Mouse (Mus musculus) limb, embryonic 11.5 days (tissue): ENCODE measurements around the gene Mif. TPM values are rescaled to one million over a fixed set of nuclear protein-coding genes. Genes with fewer than 3 reads are reported as not detected.

Experiments used
- ATAC-seq: fragments of 200-750 bp; cut with Nextera tagmentation; 2 replicates; pipeline ENCODE4 v1.8.0; 2017; ENCODE audit warnings: low read depth; ENCODE audit not compliant: insufficient number of reproducible peaks, low FRiP score, low TSS enrichment
- DNase-seq: peaks from one replicate; pipeline ENCODE4 v3.0.0-alpha.2; 2015; ENCODE audit warnings: low spot score
- H3K27ac ChIP-seq: fragments of 300-500 bp; sonication (generic); replicated peaks from 2 replicates; pipeline ENCODE4 v1.5.1; 2014; ENCODE audit warnings: low read depth, mild to moderate bottlenecking, low read length
- H3K27me3 ChIP-seq: fragments of 300-500 bp; sonication (generic); 2 replicates; pipeline ENCODE4 v1.6.1; 2014; ENCODE audit warnings: mild to moderate bottlenecking, low read length, mixed read lengths; ENCODE audit not compliant: control insufficient read depth, insufficient read depth
- H3K36me3 ChIP-seq: fragments of 300-500 bp; sonication (generic); 2 replicates; pipeline ENCODE4 v1.6.1; 2014; ENCODE audit warnings: mild to moderate bottlenecking, low read length, moderate library complexity, mixed read lengths; ENCODE audit not compliant: control insufficient read depth, insufficient read depth
- H3K4me1 ChIP-seq: fragments of 300-500 bp; sonication (generic); 2 replicates; pipeline ENCODE4 v1.6.1; 2014; ENCODE audit warnings: low read length, mixed read lengths; ENCODE audit not compliant: control insufficient read depth, insufficient read depth
- H3K4me2 ChIP-seq: fragments of 300-500 bp; sonication (generic); 2 replicates; pipeline ENCODE4 v1.6.1; 2014; ENCODE audit warnings: low read depth, mild to moderate bottlenecking, moderate library complexity; ENCODE audit not compliant: severe bottlenecking
- H3K4me3 ChIP-seq: fragments of 300-500 bp; sonication (generic); 2 replicates; pipeline ENCODE4 v1.5.1; 2014; ENCODE audit warnings: low read depth, low read length
- H3K9ac ChIP-seq: fragments of 300-500 bp; sonication (generic); 2 replicates; pipeline ENCODE4 v1.6.1; 2014; ENCODE audit warnings: mild to moderate bottlenecking, low read length
- H3K9me3 ChIP-seq: fragments of 300-500 bp; sonication (generic); 2 replicates; pipeline ENCODE4 v1.6.1; 2016; ENCODE audit warnings: low read length; ENCODE audit not compliant: control insufficient read depth
- WGBS: fragments of 180-500 bp; shearing (Covaris S2); extraction: QIAGEN DNeasy Blood & Tissue Kit; methylation state at CpG from one replicate; pipeline ENCODE4 v1.1.7; 2014; 5-methylcytosine and 5-hydroxymethylcytosine counted together
- polyA plus RNA-seq: library from polyadenylated mRNA; unstranded; fragments of >200 nt; fragmentation: Nextera tagmentation; extraction: Ambion mirVana; gene quantifications from 2 replicates; pipeline ENCODE4 v1.2.1, GENCODE M21; 2014

Gene Mif
- polyA plus RNA-seq, 1 experiment from 2014 or later: 2,699 TPM

- Histone ChIP-seq H3K36me3 (peaks cover 3% of the 10 kb centered on the region; the same call in 1 of the 2 replicates), H3K27ac (no peak overlapping the region)
- WGBS: 88% methylated on average over 5 of the region's 5 CpGs
Observed at GRCm38 (mm10) chr10:75861587-75861986, 1.5 kb upstream of the Mif start.

GRCm38 (mm10) chr10:75860746-75861145 is 706 bp upstream of the Mif start:
- Histone ChIP-seq H3K4me3 (no peak overlapping the region), H3K36me3 (peaks cover 3% of the 10 kb centered on the region; the same call in 1 of the 2 replicates), H3K4me2 (no peak overlapping the region; the same call in 1 of the 2 replicates), H3K9ac (peak overlapping the region; percentile 47; the same call in 1 of the 2 replicates), H3K27ac (peak overlapping the region; percentile 83; the same call in 1 of the 2 replicates), H3K27me3 (no peaks in the 10 kb centered on the region), H3K9me3 (no peaks in the 10 kb centered on the region), H3K4me1 (peaks cover 5% of the 10 kb centered on the region; the same call in 1 of the 2 replicates)
- WGBS: 43% methylated on average over 7 of the region's 7 CpGs
- no peak for ATAC-seq
- peak; percentile 42 for DNase-seq

More at GRCm38 (mm10) chr10:75861587-75861986, 1.5 kb upstream of the Mif start:
- Histone ChIP-seq H3K4me3 (no peak overlapping the region), H3K4me2 (no peak overlapping the region), H3K9ac (no peak overlapping the region), H3K27me3 (no peaks in the 10 kb centered on the region), H3K9me3 (no peaks in the 10 kb centered on the region), H3K4me1 (peaks cover 5% of the 10 kb centered on the region; the same call in 1 of the 2 replicates)
- DNase-seq: no peak
- ATAC-seq: no peak

- peak; percentile 61 for ATAC-seq
- WGBS: 2% methylated on average over 25 of the region's 27 CpGs
Observed at GRCm38 (mm10) chr10:75859107-75859746, 813 bp downstream of the Mif start.

GRCm38 (mm10) chr10:75857598-75857997 is 2.4 kb downstream of the Mif start:
- H3K4me1 ChIP-seq: peaks cover 5% of the 10 kb centered on the region; the same call in 1 of the 2 replicates
- peaks cover 3% of the 10 kb centered on the region; the same call in 1 of the 2 replicates for H3K36me3 ChIP-seq
- no peak for ATAC-seq
- DNase-seq: no peak
- 89% methylated on average over 4 of the region's 4 CpGs for WGBS
- no peak overlapping the region for H3K27ac ChIP-seq
- no peak overlapping the region for H3K9ac ChIP-seq
- no peaks in the 10 kb centered on the region for H3K27me3 ChIP-seq
- H3K4me2 ChIP-seq: 0 out of 2 replicates have a peak overlapping the region, but pooled peaks have one; percentile 4
- no peaks in the 10 kb centered on the region for H3K9me3 ChIP-seq
- no peak overlapping the region for H3K4me3 ChIP-seq

More at GRCm38 (mm10) chr10:75859107-75859746, 813 bp downstream of the Mif start:
- Histone ChIP-seq H3K9me3 (no peaks in the 10 kb centered on the region), H3K27ac (no peak overlapping the region; the same call in 1 of the 2 replicates), H3K4me3 (peak overlapping the region; percentile 70), H3K9ac (peak overlapping the region; percentile 90), H3K4me2 (peak overlapping the region; percentile 51), H3K36me3 (peaks cover 3% of the 10 kb centered on the region; the same call in 1 of the 2 replicates), H3K27me3 (no peaks in the 10 kb centered on the region), H3K4me1 (peaks cover 5% of the 10 kb centered on the region; the same call in 1 of the 2 replicates)
- peak; percentile 77 for DNase-seq

GRCm38 (mm10) chr10:75856976-75857375 is 3.1 kb downstream of the Mif start:
- WGBS: 85% methylated on average over 3 of the region's 3 CpGs
- Histone ChIP-seq H3K9me3 (no peaks in the 10 kb centered on the region), H3K4me3 (no peak overlapping the region), H3K27me3 (no peaks in the 10 kb centered on the region), H3K9ac (no peak overlapping the region), H3K27ac (no peak overlapping the region), H3K4me1 (peaks cover 5% of the 10 kb centered on the region; the same call in 1 of the 2 replicates), H3K4me2 (no peak overlapping the region), H3K36me3 (peaks cover 3% of the 10 kb centered on the region; the same call in 1 of the 2 replicates)
- ATAC-seq (no peak), DNase-seq (no peak)

- Histone ChIP-seq H3K4me2 (no peak overlapping the region), H3K4me1 (peaks cover 5% of the 10 kb centered on the region; the same call in 1 of the 2 replicates), H3K4me3 (no peak overlapping the region), H3K9ac (no peak overlapping the region), H3K36me3 (peaks cover 3% of the 10 kb centered on the region; the same call in 1 of the 2 replicates), H3K27me3 (no peaks in the 10 kb centered on the region), H3K27ac (no peak overlapping the region), H3K9me3 (no peaks in the 10 kb centered on the region)
- DNase-seq (no peak), ATAC-seq (no peak)
- WGBS: 80% methylated on average over 11 of the region's 11 CpGs
Observed at GRCm38 (mm10) chr10:75856155-75856907, 3.7 kb downstream of the Mif start.

- no peak overlapping the region for H3K27ac ChIP-seq
- no peak overlapping the region for H3K9ac ChIP-seq
- ATAC-seq (no peak), DNase-seq (no peak)
- WGBS: 91% methylated on average over 15 of the region's 15 CpGs
- no peak overlapping the region for H3K4me2 ChIP-seq
- H3K9me3 ChIP-seq: no peaks in the 10 kb centered on the region
- H3K4me1 ChIP-seq: peaks cover 5% of the 10 kb centered on the region; the same call in 1 of the 2 replicates
- no peak overlapping the region for H3K4me3 ChIP-seq
- peaks cover 3% of the 10 kb centered on the region; the same call in 1 of the 2 replicates for H3K36me3 ChIP-seq
- H3K27me3 ChIP-seq: no peaks in the 10 kb centered on the region
Observed at GRCm38 (mm10) chr10:75855416-75855981, 4.5 kb downstream of the Mif start.

- 84% methylated on average over 6 of the region's 6 CpGs for WGBS
- ATAC-seq (no peak), DNase-seq (no peak)
- no peak overlapping the region for H3K4me2 ChIP-seq
- H3K36me3 ChIP-seq: peaks cover 3% of the 10 kb centered on the region; the same call in 1 of the 2 replicates
- H3K9ac ChIP-seq: no peak overlapping the region
- H3K4me3 ChIP-seq: no peak overlapping the region
- H3K4me1 ChIP-seq: peaks cover 5% of the 10 kb centered on the region; the same call in 1 of the 2 replicates
- no peak overlapping the region for H3K27ac ChIP-seq
- H3K9me3 ChIP-seq: no peaks in the 10 kb centered on the region
- no peaks in the 10 kb centered on the region for H3K27me3 ChIP-seq
Observed at GRCm38 (mm10) chr10:75854791-75855190, 5.2 kb downstream of the Mif start.
